Mouse (Mus musculus): ENCODE data around the gene Amz2.

Gene Amz2

GRCm38 (mm10) chr11:109494890-109495770 lies 69.4 kb downstream of the Amz2 start:
- in situ Hi-C loops (cut with MboI), result no loop called here

GRCm38 (mm10) chr11:109495771-109496474 lies 70.2 kb downstream of the Amz2 start:
- in situ Hi-C loops (cut with MboI), result no loop called here

- in situ Hi-C loops (cut with MboI), result no loop called here
Observed at GRCm38 (mm10) chr11:109496475-109496993, 70.8 kb downstream of the Amz2 start.

GRCm38 (mm10) chr11:109496996-109497714 lies 71.4 kb downstream of the Amz2 start:
- in situ Hi-C loops (cut with MboI), result no loop called here

- in situ Hi-C loops (cut with MboI), result no loop called here
Observed at GRCm38 (mm10) chr11:109497990-109498389, 72.2 kb downstream of the Amz2 start.

GRCm38 (mm10) chr11:109500206-109500605 lies 74.5 kb downstream of the Amz2 start:
- in situ Hi-C loops (cut with MboI), result no loop called here

Measured in mature B cell (primary cell).